Mouse (Mus musculus) erythroblast, adult 5-6 weeks (primary cell): ENCODE measurements around the gene Zdhhc21. TPM values are rescaled to one million over a fixed set of nuclear protein-coding genes. Genes with fewer than 3 reads are reported as not detected.

Experiments used
- ATAC-seq: replicated peaks from 2 replicates; pipeline ENCODE4 v1.8.0; 2016; ENCODE audit warnings: moderate number of reproducible peaks, mild to moderate bottlenecking, moderate TSS enrichment, inconsistent platforms; ENCODE audit not compliant: poor library complexity, low FRiP score, severe bottlenecking
- total RNA-seq, 2 experiments: library from RNA; stranded (forward) in 1 of 2; stranded (reverse) in 1 of 2; fragments of 150-400 nt in 1 of 2; fragments of 200-764, 138-1000 nt in 1 of 2; gene quantifications; 2 replicates each; pipeline versions ENCODE4 v1.2.3 to v1.2.4; 2015 to 2017; ENCODE audit warnings: low replicate concordance in 2 of 2

The Zdhhc21 gene
- total RNA-seq, 2 experiments from 2014 or later: 2.5 to 6.3 TPM

DNA sequence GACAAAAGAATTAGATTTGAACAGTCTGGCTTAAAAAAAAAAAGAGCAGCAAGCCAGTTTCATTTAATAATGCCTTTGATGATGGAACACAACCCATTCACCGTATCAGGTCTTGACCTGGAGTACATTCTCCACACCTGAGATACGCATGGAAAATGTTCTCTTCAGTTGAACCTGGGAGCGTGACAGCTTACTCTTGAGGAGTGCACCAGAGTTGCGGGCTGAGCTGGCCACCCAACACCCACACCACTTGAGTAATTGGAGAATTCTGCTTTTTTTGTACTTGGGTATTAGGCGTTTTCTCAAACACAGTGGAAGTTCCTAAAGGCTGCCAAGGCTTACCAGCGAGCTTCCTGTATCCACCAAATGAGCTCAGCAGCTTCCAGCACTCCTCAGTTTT lies 66.2 kb downstream of the Zdhhc21 start:
- ATAC-seq: no peak

DNA sequence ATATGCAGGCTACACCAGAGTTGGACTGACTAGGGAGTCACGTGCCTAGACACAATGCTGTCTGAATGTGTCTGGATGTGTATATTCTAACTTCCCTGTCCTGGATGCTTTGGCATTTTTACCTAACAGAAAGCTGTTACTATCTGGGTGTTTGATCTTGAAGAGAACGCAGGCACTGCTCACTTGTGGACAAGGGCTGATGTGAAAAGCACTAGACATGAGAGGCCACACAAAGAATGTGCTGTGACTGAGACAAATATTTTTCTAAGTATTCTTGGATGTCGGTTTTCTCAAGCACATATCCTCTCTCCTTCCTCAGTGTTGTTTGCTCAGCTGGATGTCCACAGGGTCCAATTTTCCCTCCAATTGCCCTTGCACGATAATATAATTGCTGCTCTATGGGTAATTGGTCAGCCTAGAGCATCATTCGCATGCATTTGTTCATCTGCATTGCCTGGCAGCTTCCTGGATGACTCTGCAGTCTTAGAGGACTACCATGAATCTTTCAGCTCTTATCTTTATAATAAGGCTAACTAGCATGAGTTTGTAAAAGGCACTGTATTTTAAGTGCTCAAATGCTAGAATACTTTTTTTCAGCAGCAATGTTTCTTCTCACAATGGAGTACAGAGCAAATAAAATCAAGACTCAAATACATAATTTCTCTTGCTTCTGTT lies 66.7 kb downstream of the Zdhhc21 start:
- no peak for ATAC-seq

DNA sequence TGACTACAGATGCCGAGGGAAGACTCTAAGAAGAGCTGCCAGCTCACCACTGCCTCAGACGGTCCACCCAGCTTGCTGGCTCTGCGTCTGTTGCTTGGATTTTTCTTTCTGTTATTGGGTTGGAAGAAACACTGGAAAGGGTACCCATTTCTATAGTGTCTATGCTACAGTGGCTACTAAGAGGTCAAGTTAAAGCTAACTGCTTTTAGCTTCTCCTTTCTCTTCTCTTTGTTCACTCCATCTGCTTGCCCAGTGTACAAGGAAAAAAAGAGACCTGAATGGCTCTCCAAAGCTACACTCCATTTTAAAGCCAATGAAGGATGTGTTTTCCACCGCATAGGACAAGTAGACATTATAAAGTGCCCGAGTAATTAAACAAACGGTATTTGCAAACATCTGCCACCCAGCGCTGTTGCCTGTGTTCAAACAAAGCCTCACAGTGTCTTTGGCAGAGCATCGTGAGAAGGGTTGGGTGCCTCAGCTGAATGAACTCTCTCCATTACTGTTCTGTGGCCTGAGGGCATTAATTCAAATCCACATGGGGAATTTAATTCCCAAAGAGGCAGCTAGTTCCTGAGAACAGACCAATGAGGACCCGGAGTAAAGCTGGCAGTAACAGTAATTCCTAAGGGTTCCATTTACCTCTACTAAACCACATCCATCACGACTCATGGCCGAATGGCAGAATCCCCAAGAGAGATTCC lies 94.1 kb downstream of the Zdhhc21 start:
- no peak for ATAC-seq

DNA sequence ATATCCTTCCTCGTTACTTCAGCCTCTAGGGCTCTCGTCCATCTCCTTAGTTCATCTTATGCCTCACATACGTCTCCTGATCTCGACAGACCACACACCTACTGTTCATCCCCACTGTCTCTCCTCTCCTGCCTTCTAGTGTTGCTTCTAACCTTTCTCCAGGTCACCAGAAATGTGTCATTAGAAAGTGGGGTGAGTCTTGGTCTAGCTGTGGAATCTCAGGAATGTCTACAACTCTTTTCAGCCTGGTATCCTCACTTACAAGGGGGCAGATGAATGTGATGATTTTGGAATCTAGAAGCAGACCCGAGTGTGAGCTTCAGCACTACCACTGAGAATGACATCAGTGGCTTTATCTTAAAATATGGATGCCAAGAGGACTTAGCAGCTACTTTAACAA lies 96.2 kb downstream of the Zdhhc21 start:
- no peak for ATAC-seq

DNA sequence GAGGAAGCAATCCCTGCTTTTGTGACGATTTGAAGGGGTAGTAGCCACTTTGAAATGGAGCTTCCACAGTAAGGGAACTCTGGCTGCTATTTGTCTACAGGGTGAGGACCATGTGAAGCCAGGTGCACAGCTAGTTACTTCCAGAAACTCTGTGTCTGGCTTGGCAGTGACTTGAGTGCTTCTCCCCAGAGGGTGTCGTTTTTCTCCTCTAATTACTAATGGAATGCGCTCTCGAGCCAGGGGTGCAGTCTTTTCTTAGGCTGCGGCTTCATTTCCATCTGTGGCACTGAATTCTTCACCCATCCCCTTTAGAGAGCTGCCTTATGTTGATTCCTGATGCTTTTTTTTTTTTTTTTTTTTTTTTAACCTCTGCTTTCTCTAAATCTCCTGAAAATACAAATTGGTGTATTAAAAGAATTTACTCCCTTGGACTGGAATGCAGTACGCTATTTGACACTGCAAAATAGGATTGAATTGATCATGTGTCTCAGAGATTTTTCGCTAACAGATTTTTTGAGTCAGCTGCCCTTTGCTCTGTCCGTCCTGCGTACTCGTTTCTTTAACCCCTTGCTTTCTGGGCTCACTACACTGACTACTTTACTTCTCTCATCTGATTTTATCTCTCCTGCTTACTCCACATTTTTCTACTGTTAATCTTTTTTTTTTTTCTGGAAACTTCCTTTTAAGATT lies 97.2 kb downstream of the Zdhhc21 start:
- no peak for ATAC-seq

DNA sequence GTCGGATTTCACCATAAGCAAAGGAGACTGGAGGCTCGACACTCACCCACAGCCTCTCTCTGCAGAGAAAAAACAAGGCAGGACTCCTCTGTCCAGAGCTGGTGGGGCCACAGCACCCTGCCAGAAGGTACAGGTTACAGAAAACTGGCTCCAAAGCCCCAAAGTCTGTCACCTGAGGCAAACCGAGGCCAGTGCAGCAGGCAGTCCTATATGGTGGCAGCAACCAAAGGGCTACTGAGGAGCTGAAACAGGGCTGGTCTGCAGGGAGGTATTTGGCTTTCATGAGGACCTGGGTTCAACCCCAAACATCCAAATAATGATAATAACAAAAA lies 103.5 kb downstream of the Zdhhc21 start:
- ATAC-seq: no peak

DNA sequence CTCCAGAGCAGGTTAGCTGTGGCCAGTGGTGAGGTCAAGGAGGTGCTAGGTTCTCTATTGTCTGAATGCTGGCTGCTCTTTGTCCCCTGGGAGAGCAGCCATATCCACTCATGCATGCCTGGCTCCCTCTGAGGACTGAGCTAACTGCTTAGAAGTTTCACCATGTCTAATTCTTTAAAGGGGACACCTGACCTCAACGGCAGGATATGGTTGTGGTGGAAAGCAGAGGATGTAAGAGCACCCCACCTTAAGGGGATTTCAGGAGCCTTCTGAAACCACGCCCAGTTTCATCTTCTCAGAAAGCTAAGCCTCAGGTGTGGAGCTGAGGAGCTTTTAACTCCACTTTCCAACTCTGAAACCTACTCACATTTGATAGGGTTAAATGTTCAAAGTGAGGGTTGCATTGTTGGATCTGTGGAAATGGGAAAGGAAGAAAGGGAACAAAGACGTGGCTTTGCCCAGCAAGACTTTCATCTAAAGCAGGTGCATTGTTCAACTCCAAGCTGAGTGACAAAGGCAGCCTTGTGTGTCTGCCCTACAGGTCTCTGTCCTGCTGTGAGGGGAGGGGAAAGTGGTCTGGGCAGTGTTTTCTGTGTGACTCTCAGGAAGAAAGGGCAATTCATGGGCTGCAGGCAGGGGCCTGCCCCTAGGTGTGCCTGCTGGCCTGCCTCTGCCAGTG lies 104.0 kb downstream of the Zdhhc21 start:
- ATAC-seq: no peak

Other genes starting within 250 kb of the Zdhhc21 start
- gene Nfib, start 154.2 kb downstream of the Zdhhc21 start, total RNA-seq (2015; ENCODE audit: low replicate concordance): not detected in 2 replicates
- not detected in 2 replicates for gene Nfib, start 154.2 kb downstream of the Zdhhc21 start, total RNA-seq (2017; ENCODE audit: low replicate concordance)
- not detected in 2 replicates for gene Cer1, start 25.2 kb upstream of the Zdhhc21 start, total RNA-seq (2015; ENCODE audit: low replicate concordance)
- not detected in 2 replicates for gene Cer1, start 25.2 kb upstream of the Zdhhc21 start, total RNA-seq (2017; ENCODE audit: low replicate concordance)
- not detected in 2 replicates for gene Frem1, start 192.4 kb upstream of the Zdhhc21 start, total RNA-seq (2015; ENCODE audit: low replicate concordance)
- gene Frem1, start 192.4 kb upstream of the Zdhhc21 start, total RNA-seq (2017; ENCODE audit: low replicate concordance): not detected in 2 replicates